Mouse (Mus musculus): ENCODE measurements around the gene Prkar1b. TPM values are rescaled to one million over a fixed set of nuclear protein-coding genes. Genes with fewer than 3 reads are reported as not detected.
A peak's percentile ranks its signal among the peaks of the same experiment; 100 is the strongest.

Gene Prkar1b
- polyA plus RNA-seq, 1 experiment from 2014 or later: 13.8 TPM

DNA sequence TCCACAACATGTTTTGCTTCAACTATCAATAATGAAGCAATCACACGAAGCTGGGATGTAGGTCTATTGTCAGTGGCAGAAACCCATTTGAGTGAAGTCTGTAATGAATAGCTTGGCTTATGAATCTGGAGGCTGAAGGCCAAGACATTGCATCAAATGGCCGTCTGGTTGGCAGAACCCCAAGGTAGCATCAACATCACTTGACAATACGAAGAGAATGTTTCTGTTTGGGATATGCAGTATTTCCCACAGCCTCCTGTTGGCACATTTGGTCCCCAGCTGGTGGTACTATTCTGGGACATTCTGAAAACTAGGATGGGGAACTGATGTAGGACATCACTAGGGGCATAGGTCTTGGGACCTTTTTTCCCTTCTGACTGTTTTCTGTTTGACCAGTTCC, 5.9 kb downstream of the Prkar1b start:
- Histone ChIP-seq H3K27me3 (no peaks in the 10 kb centered on the region), H3K4me3 (replicated peaks) (no peak overlapping the region), H3K9ac (replicated peaks) (no peak overlapping the region), H3K9me3 (no peaks in the 10 kb centered on the region), H3K4me2 (no peak overlapping the region), H3K27ac (no peak overlapping the region), H3K36me3 (no peaks in the 10 kb centered on the region), H3K4me1 (replicated peaks) (no peaks in the 10 kb centered on the region)
- ATAC-seq (ENCODE audit: insufficient number of reproducible peaks, insufficient read depth, low FRiP score, low TSS enrichment, low read depth): no peak
- WGBS: 83% methylated on average over 3 of the region's 3 CpGs

DNA sequence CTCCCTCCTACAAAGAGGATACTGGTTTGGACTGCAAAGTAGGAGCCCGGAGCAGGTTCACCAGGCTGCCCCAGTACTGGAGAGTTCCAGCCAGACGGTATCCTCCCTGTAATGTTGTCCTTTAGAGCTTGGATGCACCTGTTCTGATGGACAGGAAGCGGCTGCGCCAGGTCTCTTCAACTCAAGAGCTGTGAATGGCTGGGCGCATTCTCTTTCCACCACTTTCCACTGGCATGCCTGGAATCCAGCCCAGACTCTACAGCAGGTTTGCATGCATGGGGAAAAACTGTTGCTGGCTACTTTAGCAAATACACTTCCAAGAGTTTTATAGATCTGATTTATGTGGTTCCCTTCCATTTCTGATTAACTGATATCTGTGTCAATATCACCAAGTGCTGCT, 8.5 kb downstream of the Prkar1b start:
- no peaks in the 10 kb centered on the region for H3K4me1 ChIP-seq (replicated peaks)
- ATAC-seq (ENCODE audit: insufficient number of reproducible peaks, insufficient read depth, low FRiP score, low TSS enrichment, low read depth): no peak
- H3K4me2 ChIP-seq: no peak overlapping the region
- no peaks in the 10 kb centered on the region for H3K36me3 ChIP-seq
- no peak overlapping the region for H3K27ac ChIP-seq
- H3K9me3 ChIP-seq: no peaks in the 10 kb centered on the region
- H3K4me3 ChIP-seq (replicated peaks): no peak overlapping the region
- H3K9ac ChIP-seq (replicated peaks): no peak overlapping the region
- H3K27me3 ChIP-seq: no peaks in the 10 kb centered on the region; the same call in 1 of the 2 replicates
- 77% methylated on average over 5 of the region's 5 CpGs for WGBS

DNA sequence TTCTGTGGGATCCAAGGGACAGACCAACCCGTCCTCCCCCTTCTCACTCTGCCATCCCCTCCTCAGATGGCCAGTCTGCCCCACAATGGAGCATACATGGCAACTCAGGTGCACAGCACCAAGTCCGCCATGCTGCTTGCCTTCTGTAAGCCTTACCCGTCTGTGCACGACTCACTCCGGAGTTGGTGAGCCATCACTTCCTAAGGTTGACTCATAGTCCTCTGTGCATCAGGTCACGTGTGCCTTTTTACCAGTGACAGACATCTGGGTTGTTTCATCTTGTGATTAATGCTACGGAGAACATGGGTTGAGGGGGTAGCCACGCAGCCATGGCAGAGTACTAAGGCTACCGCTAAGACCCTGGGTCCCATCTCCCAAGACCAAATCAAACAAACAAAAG, 9.2 kb downstream of the Prkar1b start:
- WGBS: 85% methylated on average over 9 of the region's 9 CpGs
- Histone ChIP-seq H3K36me3 (no peaks in the 10 kb centered on the region), H3K9ac (replicated peaks) (no peak overlapping the region), H3K9me3 (no peaks in the 10 kb centered on the region), H3K27me3 (no peaks in the 10 kb centered on the region; the same call in 1 of the 2 replicates), H3K4me1 (replicated peaks) (no peaks in the 10 kb centered on the region), H3K27ac (no peak overlapping the region), H3K4me2 (no peak overlapping the region), H3K4me3 (replicated peaks) (no peak overlapping the region)
- ATAC-seq (ENCODE audit: insufficient number of reproducible peaks, insufficient read depth, low FRiP score, low TSS enrichment, low read depth): no peak

DNA sequence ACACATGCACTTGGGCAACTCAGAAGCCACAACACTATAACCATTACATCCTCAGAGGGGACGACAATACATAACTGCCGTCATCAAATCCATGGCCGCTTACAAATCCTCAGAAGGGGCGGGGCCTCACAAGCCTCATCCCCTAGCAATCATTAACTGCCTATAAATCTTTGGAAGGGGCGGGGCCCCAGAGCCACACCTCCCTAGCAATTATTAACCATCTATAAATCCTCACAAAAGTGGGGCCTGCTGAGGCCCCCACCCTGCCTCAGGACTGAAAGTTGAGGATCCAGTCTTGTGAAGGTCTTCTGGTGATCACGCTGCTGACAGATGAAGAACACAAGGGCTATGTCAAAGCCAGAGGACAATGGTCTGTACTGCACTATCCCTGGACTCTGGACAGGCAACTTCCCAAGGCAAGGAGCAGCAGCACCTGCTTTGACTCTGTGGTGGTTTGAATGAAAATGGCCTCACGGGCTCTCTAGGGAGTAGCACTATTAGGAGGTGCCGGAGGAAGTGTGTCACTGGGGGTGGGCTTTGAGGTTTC, 10.8 kb downstream of the Prkar1b start:
- Histone ChIP-seq H3K27me3 (no peaks in the 10 kb centered on the region; the same call in 1 of the 2 replicates), H3K4me2 (no peak overlapping the region), H3K4me1 (replicated peaks) (no peaks in the 10 kb centered on the region), H3K4me3 (replicated peaks) (no peak overlapping the region), H3K9me3 (no peaks in the 10 kb centered on the region), H3K27ac (no peak overlapping the region), H3K9ac (replicated peaks) (no peak overlapping the region), H3K36me3 (no peaks in the 10 kb centered on the region)
- no peak for ATAC-seq (ENCODE audit: insufficient number of reproducible peaks, insufficient read depth, low FRiP score, low TSS enrichment, low read depth)
- WGBS: 86% methylated on average over 8 of the region's 8 CpGs

DNA sequence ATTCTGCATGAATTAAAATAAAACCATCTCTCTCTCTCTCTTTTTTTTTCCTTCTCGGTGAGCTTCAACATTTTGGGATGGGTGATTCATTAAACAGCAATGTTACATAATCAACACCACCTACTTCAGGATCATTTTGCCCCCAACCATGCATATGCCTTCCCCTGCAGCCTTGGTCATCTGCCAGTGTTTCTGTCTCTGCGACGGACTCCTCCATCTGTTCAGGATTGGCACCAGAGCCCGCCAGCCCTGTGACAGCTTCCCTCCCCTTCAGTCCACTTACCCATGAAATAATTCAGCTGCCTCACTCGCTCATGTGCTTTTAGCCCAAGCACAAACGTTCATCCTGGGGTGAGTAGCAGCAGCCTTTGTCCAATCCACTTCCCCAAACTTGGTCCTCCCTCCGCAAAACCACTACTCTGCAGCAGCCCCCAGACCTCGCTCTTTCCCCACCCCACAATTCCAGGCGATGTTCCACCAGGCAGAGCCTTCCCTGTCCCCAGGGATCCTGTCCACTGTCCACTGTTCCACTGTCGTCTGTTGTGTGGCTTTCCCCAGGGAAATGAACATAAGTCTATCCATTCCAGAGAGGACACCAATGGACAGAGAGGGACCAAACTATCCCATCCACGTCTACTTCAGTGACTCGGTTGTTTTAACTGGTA, 11.4 kb downstream of the Prkar1b start:
- Histone ChIP-seq H3K9ac (replicated peaks) (no peak overlapping the region), H3K36me3 (no peaks in the 10 kb centered on the region), H3K4me3 (replicated peaks) (no peak overlapping the region), H3K4me2 (no peak overlapping the region), H3K27ac (no peak overlapping the region), H3K9me3 (no peaks in the 10 kb centered on the region), H3K4me1 (replicated peaks) (no peaks in the 10 kb centered on the region), H3K27me3 (no peaks in the 10 kb centered on the region; the same call in 1 of the 2 replicates)
- WGBS: 79% methylated on average over 12 of the region's 12 CpGs
- no peak for ATAC-seq (ENCODE audit: insufficient number of reproducible peaks, insufficient read depth, low FRiP score, low TSS enrichment, low read depth)

DNA sequence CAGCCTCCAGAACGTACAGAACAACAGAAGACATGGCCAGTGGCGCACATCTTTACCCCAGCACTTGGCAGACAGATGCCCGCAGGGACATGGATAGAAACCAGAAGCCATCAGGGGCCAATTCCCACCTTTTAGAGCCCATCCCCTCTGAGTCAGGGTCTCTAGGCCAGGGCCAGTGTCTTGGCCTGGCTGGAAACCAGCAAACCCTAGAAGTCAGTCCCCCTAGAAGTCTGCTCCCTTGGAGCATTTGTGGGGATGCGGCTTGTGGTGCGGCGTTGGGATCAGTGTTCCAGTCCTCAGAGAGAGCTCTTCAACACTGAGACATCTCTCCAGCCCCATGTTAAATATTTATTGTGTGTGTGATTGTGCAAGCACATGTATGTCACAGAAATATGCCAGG, 12.6 kb downstream of the Prkar1b start:
- ATAC-seq (ENCODE audit: insufficient number of reproducible peaks, insufficient read depth, low FRiP score, low TSS enrichment, low read depth): no peak
- H3K9me3 ChIP-seq: no peaks in the 10 kb centered on the region
- WGBS: 88% methylated on average over 6 of the region's 6 CpGs
- no peak overlapping the region for H3K4me2 ChIP-seq
- no peaks in the 10 kb centered on the region for H3K4me1 ChIP-seq (replicated peaks)
- H3K27ac ChIP-seq: no peak overlapping the region
- H3K36me3 ChIP-seq: no peaks in the 10 kb centered on the region
- H3K4me3 ChIP-seq (replicated peaks): no peak overlapping the region
- H3K9ac ChIP-seq (replicated peaks): no peak overlapping the region
- peaks cover 3% of the 10 kb centered on the region; the same call in 1 of the 2 replicates for H3K27me3 ChIP-seq

DNA sequence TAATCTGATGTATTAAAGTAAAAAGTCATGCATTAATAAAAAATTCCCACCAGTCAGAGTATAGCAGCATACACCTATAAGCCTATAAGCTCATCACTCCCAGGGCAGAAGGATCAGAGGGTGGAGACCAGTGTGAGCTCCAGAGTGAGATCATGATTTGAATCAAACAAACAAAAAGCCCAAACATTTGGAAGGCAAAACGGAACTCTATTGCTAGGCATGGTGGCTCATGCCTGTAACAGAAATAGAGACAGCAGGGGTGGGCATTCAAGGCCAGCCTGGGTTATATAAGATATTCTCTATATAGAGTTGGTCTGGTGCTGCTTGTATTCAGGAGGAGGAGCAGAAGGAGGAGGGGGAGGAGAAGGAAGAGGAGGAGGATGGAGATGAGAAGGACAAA, 13.5 kb downstream of the Prkar1b start:
- H3K27ac ChIP-seq: no peak overlapping the region
- H3K9ac ChIP-seq (replicated peaks): no peak overlapping the region
- WGBS: 66% methylated on average over 1 of the region's 1 CpGs
- H3K27me3 ChIP-seq: peaks cover 8% of the 10 kb centered on the region
- no peak overlapping the region for H3K4me2 ChIP-seq
- no peak for ATAC-seq (ENCODE audit: insufficient number of reproducible peaks, insufficient read depth, low FRiP score, low TSS enrichment, low read depth)
- no peaks in the 10 kb centered on the region for H3K4me1 ChIP-seq (replicated peaks)
- no peaks in the 10 kb centered on the region for H3K36me3 ChIP-seq
- H3K9me3 ChIP-seq: no peaks in the 10 kb centered on the region
- no peak overlapping the region for H3K4me3 ChIP-seq (replicated peaks)

DNA sequence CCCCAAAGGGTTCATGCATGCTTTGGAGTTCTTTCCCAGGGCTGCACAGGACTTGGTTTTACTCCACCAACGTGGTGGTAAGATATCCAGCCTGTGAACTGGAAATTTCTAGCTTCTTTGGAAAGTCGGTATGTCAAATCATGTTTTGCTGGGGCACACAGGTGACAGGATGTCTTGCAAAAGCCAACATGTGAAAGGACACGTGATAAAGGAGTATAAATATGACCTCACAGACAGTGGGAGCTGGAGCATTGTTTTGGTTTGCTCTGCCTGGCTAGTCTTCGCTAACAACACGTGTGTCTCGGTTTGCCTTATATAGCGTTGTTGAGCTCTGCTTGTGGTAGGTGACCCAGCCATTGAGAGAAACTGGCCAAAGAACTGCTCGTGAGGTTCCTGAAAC, 15.3 kb downstream of the Prkar1b start:
- Histone ChIP-seq H3K36me3 (no peaks in the 10 kb centered on the region), H3K9ac (replicated peaks) (no peak overlapping the region), H3K4me1 (replicated peaks) (no peaks in the 10 kb centered on the region), H3K9me3 (no peaks in the 10 kb centered on the region), H3K27ac (no peak overlapping the region), H3K4me3 (replicated peaks) (no peak overlapping the region), H3K27me3 (peaks cover 22% of the 10 kb centered on the region), H3K4me2 (no peak overlapping the region)
- 83% methylated on average over 8 of the region's 8 CpGs for WGBS
- ATAC-seq (ENCODE audit: insufficient number of reproducible peaks, insufficient read depth, low FRiP score, low TSS enrichment, low read depth): no peak

DNA sequence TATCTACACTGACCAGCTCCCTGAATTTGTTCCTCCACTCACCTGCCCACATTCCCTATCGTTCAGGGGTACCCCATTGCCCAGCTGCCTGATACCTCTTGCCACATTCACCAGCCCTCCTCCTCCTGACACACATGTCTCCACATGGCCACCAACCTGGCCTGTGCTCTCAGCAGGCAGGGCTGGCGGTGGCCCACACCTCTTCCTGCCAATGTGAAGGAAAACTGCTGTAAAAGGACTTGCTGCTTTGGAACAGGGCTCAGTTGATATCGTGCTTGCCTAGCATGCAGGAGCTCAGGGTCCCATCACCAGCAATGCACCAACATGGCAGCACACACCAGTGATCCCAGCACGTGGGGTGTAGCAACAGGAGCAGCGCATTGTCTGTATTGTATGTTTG, 19.4 kb downstream of the Prkar1b start:
- WGBS: 76% methylated on average over 5 of the region's 5 CpGs
- peak overlapping the region; percentile 87; the same call in 1 of the 2 replicates for H3K4me2 ChIP-seq
- no peak overlapping the region for H3K9ac ChIP-seq (replicated peaks)
- H3K4me3 ChIP-seq (replicated peaks): 0 out of 2 replicates have a peak overlapping the region, but pooled peaks have one; percentile 60
- H3K27ac ChIP-seq: no peak overlapping the region
- no peaks in the 10 kb centered on the region for H3K9me3 ChIP-seq
- H3K27me3 ChIP-seq: peaks cover 45% of the 10 kb centered on the region
- H3K4me1 ChIP-seq (replicated peaks): peaks cover 8% of the 10 kb centered on the region; the same call in 1 of the 2 replicates
- ATAC-seq (ENCODE audit: insufficient number of reproducible peaks, insufficient read depth, low FRiP score, low TSS enrichment, low read depth): 0 out of 2 replicates have a peak, but pooled peaks have one; percentile 44
- H3K36me3 ChIP-seq: no peaks in the 10 kb centered on the region

DNA sequence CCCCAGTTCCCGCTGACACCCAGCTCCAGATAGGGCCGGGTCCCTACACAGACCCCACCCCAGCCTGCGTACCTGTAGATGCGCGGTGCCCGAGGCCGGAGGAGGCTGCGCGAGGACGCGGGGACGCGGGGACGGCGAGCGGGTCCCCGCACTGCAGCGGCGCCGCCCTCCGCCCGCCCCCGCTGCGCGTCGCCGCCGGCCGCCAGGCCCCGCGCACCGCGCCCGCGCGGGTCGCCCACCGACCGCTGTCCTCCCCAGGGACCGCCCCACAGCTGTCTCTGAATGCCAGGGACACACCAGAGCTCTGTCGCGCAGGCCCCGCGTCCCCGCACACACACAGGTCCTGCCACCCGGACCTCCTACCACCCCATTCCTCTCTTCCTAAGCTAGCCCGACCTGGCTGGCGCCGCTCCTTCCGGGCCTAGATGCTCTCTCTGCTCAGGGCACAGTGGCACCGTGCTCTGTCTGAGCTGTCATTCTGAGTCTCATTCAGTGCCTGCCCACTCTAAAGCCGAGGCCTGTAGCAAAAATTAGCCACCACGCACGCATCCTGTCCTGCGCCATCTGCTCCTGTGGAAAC, 20.1 kb downstream of the Prkar1b start:
- H3K4me2 ChIP-seq: peak overlapping the region; percentile 87
- H3K4me1 ChIP-seq (replicated peaks): peaks cover 8% of the 10 kb centered on the region; the same call in 1 of the 2 replicates
- WGBS: 5% methylated on average over 46 of the region's 55 CpGs
- ATAC-seq (ENCODE audit: insufficient number of reproducible peaks, insufficient read depth, low FRiP score, low TSS enrichment, low read depth): peak; percentile 57
- H3K4me3 ChIP-seq (replicated peaks): peak overlapping the region; percentile 60
- peaks cover 45% of the 10 kb centered on the region for H3K27me3 ChIP-seq
- no peak overlapping the region for H3K27ac ChIP-seq
- H3K36me3 ChIP-seq: no peaks in the 10 kb centered on the region
- H3K9me3 ChIP-seq: no peaks in the 10 kb centered on the region
- H3K9ac ChIP-seq (replicated peaks): peak overlapping the region; percentile 67

DNA sequence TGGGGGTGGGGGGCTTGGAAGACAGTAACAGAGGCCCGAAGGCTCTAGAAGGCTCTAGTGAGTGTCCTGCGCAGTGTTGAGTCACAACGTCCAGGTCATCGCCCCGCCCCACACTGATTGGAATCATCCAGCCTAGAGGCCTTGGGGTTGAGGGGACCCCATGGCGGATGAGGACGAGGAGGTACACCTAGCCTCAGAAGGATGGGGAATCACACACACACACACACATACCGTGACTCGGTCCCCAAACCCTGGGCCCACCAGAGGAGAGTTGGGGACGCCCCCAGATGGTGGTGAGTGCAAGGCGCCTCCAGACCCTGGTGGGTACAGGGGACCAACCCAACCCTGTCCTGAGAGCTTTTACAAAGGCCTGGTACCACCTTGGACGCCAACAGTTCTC, 20.7 kb downstream of the Prkar1b start:
- peaks cover 45% of the 10 kb centered on the region for H3K27me3 ChIP-seq
- no peaks in the 10 kb centered on the region for H3K36me3 ChIP-seq
- H3K4me3 ChIP-seq (replicated peaks): peak overlapping the region; percentile 60
- H3K4me1 ChIP-seq (replicated peaks): peaks cover 8% of the 10 kb centered on the region; the same call in 1 of the 2 replicates
- H3K4me2 ChIP-seq: peak overlapping the region; percentile 87
- peak; percentile 73 for ATAC-seq (ENCODE audit: insufficient number of reproducible peaks, insufficient read depth, low FRiP score, low TSS enrichment, low read depth)
- no peak overlapping the region for H3K27ac ChIP-seq
- no peaks in the 10 kb centered on the region for H3K9me3 ChIP-seq
- WGBS: 11% methylated on average over 12 of the region's 12 CpGs
- peak overlapping the region; percentile 67 for H3K9ac ChIP-seq (replicated peaks)

All from limb, embryonic 12.5 days (tissue).